Mouse (Mus musculus) C2C12 (cell line): ENCODE measurements at regions not wholly inside any gene's neighbourhood (a gene's known extent, or its start where the extent isn't known, plus 50 kb on each side); places are given as distances from the start of the nearest gene placed in this dataset.

ENCODE experiments used
- H3K27me3 ChIP-seq: one replicate; pipeline ENCODE4 v1.6.1; 2011; ENCODE audit not compliant: control insufficient read depth, insufficient read depth, insufficient read length
- H3K36me3 ChIP-seq: one replicate; pipeline ENCODE4 v1.6.1; 2011; ENCODE audit not compliant: control insufficient read depth, insufficient read depth
- H3K4me3 ChIP-seq: one replicate; pipeline ENCODE4 v1.5.1; 2011; ENCODE audit warnings: mild to moderate bottlenecking, control low read depth; ENCODE audit not compliant: poor library complexity, insufficient read depth, severe bottlenecking
- H3K79me2 ChIP-seq: one replicate; pipeline ENCODE4 v1.6.1; 2011; ENCODE audit not compliant: control insufficient read depth, insufficient read depth
- H3K79me3 ChIP-seq: one replicate; pipeline ENCODE4 v1.6.1; 2011; ENCODE audit warnings: low read depth, control low read depth
- H3ac ChIP-seq: one replicate; pipeline ENCODE3; 2011; ENCODE audit warnings: low read depth; ENCODE audit not compliant: control insufficient read depth, insufficient read length
- CEBPB ChIP-seq: IDR thresholded peaks from one replicate; pipeline ENCODE4 v1.6.1; 2011; ENCODE audit warnings: low read depth, mild to moderate bottlenecking, control low read depth, moderate library complexity
- CTCF ChIP-seq: IDR thresholded peaks from one replicate; pipeline ENCODE4 v1.5.1; 2011; ENCODE audit not compliant: control insufficient read depth, insufficient read depth, insufficient read length
- FOSL1 ChIP-seq: IDR thresholded peaks from one replicate; pipeline ENCODE4 v1.8.0; 2011; ENCODE audit warnings: mild to moderate bottlenecking, low read length; ENCODE audit not compliant: poor library complexity, insufficient read depth, severe bottlenecking
- MAX ChIP-seq: IDR thresholded peaks from one replicate; pipeline ENCODE4 v1.6.1; 2011; ENCODE audit warnings: mild to moderate bottlenecking, control low read depth
- MYOD1 ChIP-seq: IDR thresholded peaks from one replicate; pipeline ENCODE4 v1.6.1; 2011; ENCODE audit warnings: low read depth; ENCODE audit not compliant: control insufficient read depth, insufficient read length
- MYOG ChIP-seq: IDR thresholded peaks from one replicate; pipeline ENCODE4 v1.6.1; 2011; ENCODE audit not compliant: control insufficient read depth, insufficient read length; ENCODE audit errors: extremely low read depth
- USF1 ChIP-seq: IDR thresholded peaks from one replicate; pipeline ENCODE4 v1.6.1; 2011; ENCODE audit warnings: low read depth, mild to moderate bottlenecking, control low read depth, moderate library complexity

DNA sequence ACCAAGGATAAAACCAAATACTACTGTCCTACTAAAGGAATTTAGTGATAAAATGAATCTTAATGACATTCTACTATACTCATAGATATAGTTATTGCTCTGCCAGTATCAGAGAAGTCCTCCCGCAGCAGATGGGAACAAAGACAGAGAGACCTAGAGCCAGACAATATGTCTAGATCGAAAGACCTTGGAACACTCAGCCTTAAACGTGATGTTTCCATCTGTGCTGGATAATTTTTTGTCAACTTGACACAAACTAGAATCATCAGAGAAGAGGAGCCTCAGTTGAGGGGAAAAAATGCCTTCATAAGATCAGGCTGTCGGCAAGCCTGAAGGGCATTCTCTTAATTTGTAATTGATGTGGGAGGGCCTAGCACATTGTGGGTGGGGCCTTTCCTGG lies 252.4 kb downstream of the Adgb start:
- Histone ChIP-seq H3K27me3 (no peaks in the 10 kb centered on the region), H3K79me3 (no peaks in the 10 kb centered on the region), H3K79me2 (no peaks in the 10 kb centered on the region), H3K36me3 (no peaks in the 10 kb centered on the region), H3ac (no peak overlapping the region), H3K4me3 (no peak overlapping the region)
- TF ChIP-seq CTCF (no peak), MYOD1 (no peak)

DNA sequence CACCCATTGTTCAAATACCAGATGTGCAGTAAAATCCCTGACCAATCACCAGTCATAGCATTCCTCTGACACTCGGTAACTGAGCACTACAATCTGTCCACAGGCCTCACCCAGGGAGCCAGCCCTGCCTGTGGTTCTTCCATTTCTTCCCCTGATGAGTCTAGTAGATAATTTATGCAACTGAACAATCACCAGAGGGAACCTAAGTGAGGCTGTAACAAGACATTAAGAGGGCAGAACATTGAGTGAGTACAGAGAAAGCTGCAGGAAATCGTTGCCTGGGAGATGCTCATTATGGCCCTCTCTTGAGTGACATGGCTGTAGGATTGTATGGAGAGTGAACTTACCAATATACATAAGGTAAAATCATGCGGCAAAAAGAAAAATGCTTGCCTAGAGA lies 255.2 kb downstream of the Adgb start:
- H3K79me3 ChIP-seq = no peaks in the 10 kb centered on the region
- H3K27me3 ChIP-seq = no peaks in the 10 kb centered on the region
- no peaks in the 10 kb centered on the region for H3K79me2 ChIP-seq
- no peaks in the 10 kb centered on the region for H3K36me3 ChIP-seq
- H3ac ChIP-seq = no peak overlapping the region
- H3K4me3 ChIP-seq = no peak overlapping the region
- TF ChIP-seq USF1 (no peak), CTCF (no peak), MYOG (no peak), MYOD1 (no peak), CEBPB (no peak), FOSL1 (no peak), MAX (no peak)

DNA sequence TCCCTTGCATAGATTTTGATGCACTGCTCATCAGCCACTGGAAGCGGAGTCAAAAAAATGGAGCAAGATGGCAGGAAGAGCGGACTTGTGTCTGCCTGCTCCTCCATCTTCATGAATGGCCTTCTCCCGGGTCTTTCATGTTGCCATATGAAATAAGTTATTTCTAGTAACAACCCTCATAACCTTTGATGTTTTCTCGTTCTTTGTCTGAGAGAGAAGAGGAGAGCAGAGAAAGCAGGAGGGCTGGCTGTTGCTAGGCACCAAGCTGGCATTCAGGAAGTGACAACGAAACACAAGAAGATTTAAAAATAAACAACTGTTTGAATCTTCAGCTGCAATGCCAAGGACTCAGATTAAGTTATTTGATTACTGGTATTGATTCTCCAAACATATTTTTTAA lies 256.8 kb downstream of the Adgb start:
- no peaks in the 10 kb centered on the region for H3K79me2 ChIP-seq

DNA sequence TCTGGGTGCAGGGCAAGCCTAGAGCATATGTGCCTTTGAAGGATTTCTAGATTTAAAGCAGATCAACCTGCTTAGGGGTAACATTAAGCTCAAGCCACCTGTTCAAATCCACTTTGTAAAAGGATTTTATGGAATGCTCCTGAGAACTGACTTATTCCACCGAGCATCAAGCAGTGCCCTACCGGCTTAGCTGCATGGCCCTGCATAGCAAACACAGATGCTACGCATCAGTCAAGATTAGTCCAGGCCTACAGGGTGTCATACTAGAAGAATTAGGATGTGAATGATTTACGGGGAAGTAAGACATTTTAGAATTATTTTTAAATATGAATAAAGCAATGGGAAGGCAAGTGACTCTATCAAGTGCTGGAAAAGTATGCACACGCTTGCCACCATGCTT lies 263.8 kb downstream of the Adgb start:
- Histone ChIP-seq H3K79me3 (no peaks in the 10 kb centered on the region), H3K36me3 (no peaks in the 10 kb centered on the region), H3ac (no peak overlapping the region), H3K79me2 (no peaks in the 10 kb centered on the region), H3K4me3 (no peak overlapping the region), H3K27me3 (no peaks in the 10 kb centered on the region)
- TF ChIP-seq MYOD1 = no peak
- no peak for TF ChIP-seq MAX
- no peak for TF ChIP-seq FOSL1
- TF ChIP-seq MYOG = no peak
- TF ChIP-seq CTCF = no peak
- TF ChIP-seq CEBPB = no peak
- no peak for TF ChIP-seq USF1

More for the DNA sequence above, 256.8 kb downstream of the Adgb start:
- no peak overlapping the region for H3ac ChIP-seq
- no peak for TF ChIP-seq MAX
- TF ChIP-seq FOSL1 = no peak
- TF ChIP-seq USF1 = no peak
- no peak for TF ChIP-seq MYOD1
- no peak for TF ChIP-seq CEBPB
- TF ChIP-seq MYOG = no peak
- no peak for TF ChIP-seq CTCF
- H3K79me3 ChIP-seq = no peaks in the 10 kb centered on the region
- H3K4me3 ChIP-seq = no peak overlapping the region
- no peaks in the 10 kb centered on the region for H3K36me3 ChIP-seq
- no peaks in the 10 kb centered on the region for H3K27me3 ChIP-seq

DNA sequence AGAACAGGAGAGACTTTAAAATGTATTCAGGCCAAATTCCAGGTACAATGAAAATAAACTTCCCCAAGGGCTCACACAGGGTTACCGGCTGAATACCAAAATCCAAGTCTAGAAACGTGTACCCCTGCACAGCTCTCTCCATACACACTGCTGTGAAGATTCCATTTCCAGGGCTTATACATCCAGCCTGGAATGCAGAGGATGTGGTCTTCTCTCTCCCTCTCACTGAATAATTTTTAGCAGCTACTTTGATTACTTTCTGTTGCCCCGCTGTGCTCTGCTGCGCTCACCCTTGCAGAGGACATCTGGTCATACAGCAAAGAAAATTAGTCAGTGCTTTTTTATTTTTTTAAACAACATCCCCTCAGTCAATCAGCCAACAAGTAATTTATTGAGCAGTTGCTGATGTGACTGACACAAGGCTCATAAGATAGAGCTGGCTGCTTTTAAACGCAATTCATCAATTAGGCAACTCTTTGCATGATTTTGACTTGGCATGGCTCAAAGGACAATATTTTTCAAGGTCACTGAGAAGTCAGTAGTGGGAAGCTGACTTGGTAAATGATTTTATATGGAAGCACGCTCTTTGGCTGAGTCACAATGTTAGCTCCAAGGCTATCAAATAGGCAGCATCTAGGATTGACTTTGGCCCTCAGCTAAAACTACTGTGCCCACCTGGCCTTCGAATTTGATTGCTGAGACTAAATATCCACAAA lies 266.2 kb downstream of the Adgb start:
- no peak overlapping the region for H3ac ChIP-seq
- no peaks in the 10 kb centered on the region for H3K27me3 ChIP-seq
- H3K4me3 ChIP-seq = no peak overlapping the region
- TF ChIP-seq FOSL1 (no peak), CEBPB (no peak), CTCF (no peak), MYOD1 (no peak), MAX (no peak), USF1 (no peak), MYOG (no peak)
- H3K36me3 ChIP-seq = no peaks in the 10 kb centered on the region
- no peaks in the 10 kb centered on the region for H3K79me3 ChIP-seq
- H3K79me2 ChIP-seq = no peaks in the 10 kb centered on the region

DNA sequence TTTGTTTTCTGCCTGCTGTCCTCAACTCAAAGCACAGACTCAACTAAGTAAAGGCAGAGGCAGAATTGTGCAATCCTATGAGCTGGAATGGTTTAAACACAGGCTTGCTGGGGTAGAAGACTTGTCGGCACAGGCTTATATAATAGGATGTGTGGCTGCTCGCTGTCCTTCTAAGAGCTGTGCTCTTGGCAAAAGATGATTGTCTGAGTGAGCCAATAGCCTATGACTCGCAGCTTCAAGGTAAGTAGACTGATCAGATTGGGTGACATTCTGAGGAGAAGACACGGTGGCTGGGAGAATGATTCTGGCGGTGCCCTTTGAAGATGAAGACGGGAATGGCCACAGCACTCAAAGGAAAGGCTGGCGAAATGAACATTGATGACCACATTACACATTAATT lies 268.1 kb downstream of the Adgb start:
- TF ChIP-seq MYOD1 = no peak
- TF ChIP-seq USF1 = no peak
- no peak for TF ChIP-seq CEBPB
- no peak for TF ChIP-seq MAX
- no peak for TF ChIP-seq CTCF
- TF ChIP-seq FOSL1 = no peak
- no peak for TF ChIP-seq MYOG
- no peaks in the 10 kb centered on the region for H3K79me2 ChIP-seq
- no peaks in the 10 kb centered on the region for H3K36me3 ChIP-seq
- H3K4me3 ChIP-seq = no peak overlapping the region
- no peaks in the 10 kb centered on the region for H3K27me3 ChIP-seq
- H3ac ChIP-seq = no peak overlapping the region
- no peaks in the 10 kb centered on the region for H3K79me3 ChIP-seq
